Mouse (Mus musculus): Measurements from ENCODE around the gene Rtn4rl2. TPM values are rescaled to one million over a fixed set of nuclear protein-coding genes. Genes with fewer than 3 reads are reported as not detected.
A peak's percentile ranks its signal among the peaks of the same experiment; 100 is the strongest.
"Not testable (repeated sequence)": the region's sequence is repeated elsewhere in the genome, so short reads cannot be mapped to it uniquely, and the experiment has no call there.

Rtn4rl2 gene
- polyA plus RNA-seq, 1 experiment from 2014 or later, result 1.9 TPM

- 73% methylated on average over 3 of the region's 3 CpGs for WGBS
- Histone ChIP-seq H3K4me2 (ENCODE audit: low read length) (no peak overlapping the region), H3K9ac (ENCODE audit: low read length) (no peak overlapping the region), H3K4me3 (ENCODE audit: low read depth, low read length) (no peak overlapping the region), H3K36me3 (ENCODE audit: control insufficient read depth, insufficient read depth, low read length) (no peaks in the 10 kb centered on the region), H3K9me3 (ENCODE audit: control insufficient read depth, low read length) (no peaks in the 10 kb centered on the region), H3K27ac (ENCODE audit: low read depth) (no peak overlapping the region), H3K27me3 (replicated peaks; ENCODE audit: control insufficient read depth, insufficient read depth, low read length) (no peaks in the 10 kb centered on the region), H3K4me1 (replicated peaks; ENCODE audit: control insufficient read depth, insufficient read depth, low read length) (peaks cover 21% of the 10 kb centered on the region; the same call in 1 of the 2 replicates)
- ATAC-seq (replicated peaks; ENCODE audit: low FRiP score, low TSS enrichment, low read depth), result no peak
- no peak for DNase-seq (ENCODE audit: low spot score)
Observed at GRCm38 (mm10) chr2:84915330-84915729, 28.8 kb upstream of the Rtn4rl2 start.

- Histone ChIP-seq H3K36me3 (ENCODE audit: control insufficient read depth, insufficient read depth, low read length) (no peaks in the 10 kb centered on the region), H3K4me1 (replicated peaks; ENCODE audit: control insufficient read depth, insufficient read depth, low read length) (peaks cover 21% of the 10 kb centered on the region; the same call in 1 of the 2 replicates), H3K27me3 (replicated peaks; ENCODE audit: control insufficient read depth, insufficient read depth, low read length) (no peaks in the 10 kb centered on the region), H3K27ac (ENCODE audit: low read depth) (peak overlapping the region; percentile 54; the same call in 1 of the 2 replicates), H3K4me2 (ENCODE audit: low read length) (no peak overlapping the region), H3K9me3 (ENCODE audit: control insufficient read depth, low read length) (no peaks in the 10 kb centered on the region), H3K4me3 (ENCODE audit: low read depth, low read length) (no peak overlapping the region), H3K9ac (ENCODE audit: low read length) (no peak overlapping the region)
- no peak for DNase-seq (ENCODE audit: low spot score)
- ATAC-seq (replicated peaks; ENCODE audit: low FRiP score, low TSS enrichment, low read depth), result peak; percentile 51
- 44% methylated on average over 5 of the region's 5 CpGs for WGBS
Observed at GRCm38 (mm10) chr2:84913881-84914280, 27.4 kb upstream of the Rtn4rl2 start.

- Histone ChIP-seq H3K4me3 (ENCODE audit: low read depth, low read length) (no peak overlapping the region), H3K4me1 (replicated peaks; ENCODE audit: control insufficient read depth, insufficient read depth, low read length) (peaks cover 16% of the 10 kb centered on the region; the same call in 1 of the 2 replicates), H3K9me3 (ENCODE audit: control insufficient read depth, low read length) (no peaks in the 10 kb centered on the region), H3K9ac (ENCODE audit: low read length) (no peak overlapping the region), H3K27me3 (replicated peaks; ENCODE audit: control insufficient read depth, insufficient read depth, low read length) (no peaks in the 10 kb centered on the region), H3K36me3 (ENCODE audit: control insufficient read depth, insufficient read depth, low read length) (no peaks in the 10 kb centered on the region), H3K4me2 (ENCODE audit: low read length) (no peak overlapping the region), H3K27ac (ENCODE audit: low read depth) (peak overlapping the region; percentile 24)
- ATAC-seq (replicated peaks; ENCODE audit: low FRiP score, low TSS enrichment, low read depth) (peak; percentile 28; the same call in 1 of the 2 replicates), DNase-seq (ENCODE audit: low spot score) (no peak)
- WGBS, result 29% methylated on average over 3 of the region's 3 CpGs
Observed at GRCm38 (mm10) chr2:84912722-84913121, 26.2 kb upstream of the Rtn4rl2 start.

- H3K4me3 ChIP-seq (ENCODE audit: low read depth, low read length); H3K4me2 ChIP-seq (ENCODE audit: low read length); H3K4me1 ChIP-seq (replicated peaks; ENCODE audit: control insufficient read depth, insufficient read depth, low read length); H3K9me3 ChIP-seq (ENCODE audit: control insufficient read depth, low read length); ATAC-seq (replicated peaks; ENCODE audit: low FRiP score, low TSS enrichment, low read depth); H3K27me3 ChIP-seq (replicated peaks; ENCODE audit: control insufficient read depth, insufficient read depth, low read length); H3K36me3 ChIP-seq (ENCODE audit: control insufficient read depth, insufficient read depth, low read length); H3K9ac ChIP-seq (ENCODE audit: low read length); H3K27ac ChIP-seq (ENCODE audit: low read depth): not testable (repeated sequence)
- WGBS, result 86% methylated on average over 6 of the region's 6 CpGs
- peak; percentile 34 for DNase-seq (ENCODE audit: low spot score)
Observed at GRCm38 (mm10) chr2:84896686-84897085, 10.2 kb upstream of the Rtn4rl2 start.

- no peaks in the 10 kb centered on the region for H3K4me1 ChIP-seq (replicated peaks; ENCODE audit: control insufficient read depth, insufficient read depth, low read length)
- no peaks in the 10 kb centered on the region for H3K36me3 ChIP-seq (ENCODE audit: control insufficient read depth, insufficient read depth, low read length)
- H3K27ac ChIP-seq (ENCODE audit: low read depth), result no peak overlapping the region
- no peaks in the 10 kb centered on the region for H3K27me3 ChIP-seq (replicated peaks; ENCODE audit: control insufficient read depth, insufficient read depth, low read length)
- no peak overlapping the region for H3K4me2 ChIP-seq (ENCODE audit: low read length)
- WGBS, result 45% methylated on average over 4 of the region's 4 CpGs
- H3K9me3 ChIP-seq (ENCODE audit: control insufficient read depth, low read length), result no peaks in the 10 kb centered on the region
- H3K9ac ChIP-seq (ENCODE audit: low read length), result no peak overlapping the region
- no peak overlapping the region for H3K4me3 ChIP-seq (ENCODE audit: low read depth, low read length)
- DNase-seq (ENCODE audit: low spot score) (no peak), ATAC-seq (replicated peaks; ENCODE audit: low FRiP score, low TSS enrichment, low read depth) (peak; percentile 68; the same call in 1 of the 2 replicates)
Observed at GRCm38 (mm10) chr2:84895495-84896198, 9.1 kb upstream of the Rtn4rl2 start.

GRCm38 (mm10) chr2:84893359-84893758 lies 6.8 kb upstream of the Rtn4rl2 start:
- H3K9ac ChIP-seq (ENCODE audit: low read length), result no peak overlapping the region
- H3K4me3 ChIP-seq (ENCODE audit: low read depth, low read length), result no peak overlapping the region
- ATAC-seq (replicated peaks; ENCODE audit: low FRiP score, low TSS enrichment, low read depth) (no peak), DNase-seq (ENCODE audit: low spot score) (no peak)
- H3K27ac ChIP-seq (ENCODE audit: low read depth), result no peak overlapping the region
- no peaks in the 10 kb centered on the region for H3K36me3 ChIP-seq (ENCODE audit: control insufficient read depth, insufficient read depth, low read length)
- H3K27me3 ChIP-seq (replicated peaks; ENCODE audit: control insufficient read depth, insufficient read depth, low read length), result peaks cover 10% of the 10 kb centered on the region
- H3K4me1 ChIP-seq (replicated peaks; ENCODE audit: control insufficient read depth, insufficient read depth, low read length), result 0 out of 2 replicates have a peak, but pooled peaks cover 4% of the 10 kb centered on the region
- H3K4me2 ChIP-seq (ENCODE audit: low read length), result no peak overlapping the region
- 61% methylated on average over 6 of the region's 6 CpGs for WGBS
- H3K9me3 ChIP-seq (ENCODE audit: control insufficient read depth, low read length), result no peaks in the 10 kb centered on the region

- peak; percentile 87 for DNase-seq (ENCODE audit: low spot score)
- H3K4me2 ChIP-seq (ENCODE audit: low read length), result no peak overlapping the region
Observed at GRCm38 (mm10) chr2:84890045-84890340, 3.5 kb upstream of the Rtn4rl2 start.

GRCm38 (mm10) chr2:84889316-84890044 lies 3.0 kb upstream of the Rtn4rl2 start:
- ATAC-seq (replicated peaks; ENCODE audit: low FRiP score, low TSS enrichment, low read depth), result 0 out of 2 replicates have a peak, but pooled peaks have one; percentile 7
- Histone ChIP-seq H3K9ac (ENCODE audit: low read length) (0 out of 2 replicates have a peak overlapping the region, but pooled peaks have one; percentile 11), H3K27ac (ENCODE audit: low read depth) (no peak overlapping the region)

More at GRCm38 (mm10) chr2:84890045-84890340, 3.5 kb upstream of the Rtn4rl2 start:
- Histone ChIP-seq H3K4me1 (replicated peaks; ENCODE audit: control insufficient read depth, insufficient read depth, low read length) (peaks cover 22% of the 10 kb centered on the region), H3K4me3 (ENCODE audit: low read depth, low read length) (no peak overlapping the region), H3K9ac (ENCODE audit: low read length) (no peak overlapping the region), H3K9me3 (ENCODE audit: control insufficient read depth, low read length) (no peaks in the 10 kb centered on the region), H3K27me3 (replicated peaks; ENCODE audit: control insufficient read depth, insufficient read depth, low read length) (peaks cover 39% of the 10 kb centered on the region), H3K36me3 (ENCODE audit: control insufficient read depth, insufficient read depth, low read length) (no peaks in the 10 kb centered on the region), H3K27ac (ENCODE audit: low read depth) (no peak overlapping the region)
- ATAC-seq (replicated peaks; ENCODE audit: low FRiP score, low TSS enrichment, low read depth), result 0 out of 2 replicates have a peak, but pooled peaks have one; percentile 35
- 0% methylated on average over 5 of the region's 5 CpGs for WGBS

More at GRCm38 (mm10) chr2:84889316-84890044, 3.0 kb upstream of the Rtn4rl2 start:
- H3K36me3 ChIP-seq (ENCODE audit: control insufficient read depth, insufficient read depth, low read length), result no peaks in the 10 kb centered on the region
- peak overlapping the region; percentile 53 for H3K4me2 ChIP-seq (ENCODE audit: low read length)
- 0 out of 2 replicates have a peak overlapping the region, but pooled peaks have one; percentile 24 for H3K4me3 ChIP-seq (ENCODE audit: low read depth, low read length)
- H3K27me3 ChIP-seq (replicated peaks; ENCODE audit: control insufficient read depth, insufficient read depth, low read length), result peaks cover 44% of the 10 kb centered on the region
- no peak for DNase-seq (ENCODE audit: low spot score)
- peaks cover 22% of the 10 kb centered on the region for H3K4me1 ChIP-seq (replicated peaks; ENCODE audit: control insufficient read depth, insufficient read depth, low read length)
- no peaks in the 10 kb centered on the region for H3K9me3 ChIP-seq (ENCODE audit: control insufficient read depth, low read length)
- whole genome bisulfite sequencing, result 20% methylated on average over 14 of the region's 14 CpGs
